Mouse (Mus musculus) NIH3T3 (cell line): ENCODE data around the gene Ptbp2.

Source experiments
- DNase-seq: peaks from one replicate; pipeline ENCODE4 v3.0.0-alpha.2; 2012; ENCODE audit warnings: low read depth

The Ptbp2 gene

GRCm38 (mm10) chr3:119784366-119784765, at the start of gene Ptbp2:
Gene Ptbp2, minus strand, starts transcription at chr3:119784466.
- DNase-seq = no peak

GRCm38 (mm10) chr3:119814678-119815077, 30.4 kb upstream of the Ptbp2 start:
- no peak for DNase-seq

- no peak for DNase-seq
These were observed 21.9 kb upstream of the Ptbp2 start for GRCm38 (mm10) chr3:119806123-119806522.

GRCm38 (mm10) chr3:119794677-119795365, 10.6 kb upstream of the Ptbp2 start:
- peak; percentile 53 for DNase-seq

GRCm38 (mm10) chr3:119782946-119783701, 1.1 kb downstream of the Ptbp2 start:
- DNase-seq = peak; percentile 92

- peak; percentile 71 for DNase-seq
These were observed 2.0 kb downstream of the Ptbp2 start for GRCm38 (mm10) chr3:119782022-119782945.

GRCm38 (mm10) chr3:119780876-119781275, 3.4 kb downstream of the Ptbp2 start:
- peak; percentile 22 for DNase-seq

- no peak for DNase-seq
These were observed 5.0 kb downstream of the Ptbp2 start for GRCm38 (mm10) chr3:119779261-119779660.

GRCm38 (mm10) chr3:119778431-119778830, 5.8 kb downstream of the Ptbp2 start:
- no peak for DNase-seq

GRCm38 (mm10) chr3:119776129-119776528, 8.1 kb downstream of the Ptbp2 start:
- DNase-seq = no peak

- no peak for DNase-seq
These were observed 11.5 kb downstream of the Ptbp2 start for GRCm38 (mm10) chr3:119772789-119773188.

GRCm38 (mm10) chr3:119763772-119764171, 20.5 kb downstream of the Ptbp2 start:
- DNase-seq = no peak

GRCm38 (mm10) chr3:119761732-119762131, 22.5 kb downstream of the Ptbp2 start:
- DNase-seq = no peak

- DNase-seq = no peak
These were observed 30.5 kb downstream of the Ptbp2 start for GRCm38 (mm10) chr3:119753791-119754190.

- no peak for DNase-seq
These were observed 34.6 kb downstream of the Ptbp2 start for GRCm38 (mm10) chr3:119749551-119750249.

GRCm38 (mm10) chr3:119749140-119749539, 35.1 kb downstream of the Ptbp2 start:
- DNase-seq = no peak

GRCm38 (mm10) chr3:119746656-119747055, 37.6 kb downstream of the Ptbp2 start:
- DNase-seq = no peak

- DNase-seq = peak; percentile 22
These were observed 38.5 kb downstream of the Ptbp2 start for GRCm38 (mm10) chr3:119745801-119746200.

GRCm38 (mm10) chr3:119729863-119730262, 54.4 kb downstream of the Ptbp2 start:
- no peak for DNase-seq

GRCm38 (mm10) chr3:119712066-119712465, 72.2 kb downstream of the Ptbp2 start:
- DNase-seq = no peak

GRCm38 (mm10) chr3:119711503-119711902, 72.8 kb downstream of the Ptbp2 start:
- DNase-seq = no peak

GRCm38 (mm10) chr3:119701467-119701866, 82.8 kb downstream of the Ptbp2 start:
- DNase-seq = no peak
